Mouse (Mus musculus) hindbrain, embryonic 10.5 days (tissue): ENCODE data around the gene Cox6a1. TPM values are rescaled to one million over a fixed set of nuclear protein-coding genes. Genes with fewer than 3 reads are reported as not detected.
"Not testable (repeated sequence)": the region's sequence is repeated elsewhere in the genome, so short reads cannot be mapped to it uniquely, and the experiment has no call there.

Experiments
- DNase-seq: peaks from one replicate; pipeline ENCODE4 v3.0.0-alpha.2; 2017; ENCODE audit warnings: low spot score
- H3K27ac ChIP-seq: fragments of 300-500 bp; sonication (generic); 2 replicates; pipeline ENCODE4 v1.5.1; 2016; ENCODE audit warnings: mild to moderate bottlenecking, moderate library complexity
- H3K27me3 ChIP-seq: fragments of 300-500 bp; sonication (generic); 2 replicates; pipeline ENCODE4 v1.6.1; 2016; ENCODE audit warnings: mild to moderate bottlenecking; ENCODE audit not compliant: poor library complexity, insufficient read depth, severe bottlenecking
- H3K36me3 ChIP-seq: fragments of 300-500 bp; sonication (generic); 2 replicates; pipeline ENCODE4 v1.6.1; 2016; ENCODE audit warnings: mild to moderate bottlenecking, moderate library complexity
- H3K4me1 ChIP-seq: fragments of 300-500 bp; sonication (generic); replicated peaks from 2 replicates; pipeline ENCODE4 v1.6.1; 2016; ENCODE audit warnings: mild to moderate bottlenecking
- H3K4me3 ChIP-seq: fragments of 300-500 bp; sonication (generic); 2 replicates; pipeline ENCODE4 v1.5.1; 2016; ENCODE audit warnings: mild to moderate bottlenecking, moderate library complexity
- H3K9me3 ChIP-seq: fragments of 300-500 bp; sonication (generic); 2 replicates; pipeline ENCODE4 v1.6.1; 2016; ENCODE audit warnings: mild to moderate bottlenecking, moderate library complexity
- WGBS: fragments of 180-500 bp; shearing (Covaris S2); methylation state at CpG from one replicate; pipeline ENCODE4 v1.1.7; 2016; 5-methylcytosine and 5-hydroxymethylcytosine counted together
- polyA plus RNA-seq: library from polyadenylated mRNA; unstranded; fragments of >200 nt; fragmentation: Nextera tagmentation; extraction: Ambion mirVana; gene quantifications from 2 replicates; pipeline ENCODE4 v1.2.1, GENCODE M21; 2016

The Cox6a1 gene
- polyA plus RNA-seq, 1 experiment from 2014 or later: 1,016 TPM

DNA sequence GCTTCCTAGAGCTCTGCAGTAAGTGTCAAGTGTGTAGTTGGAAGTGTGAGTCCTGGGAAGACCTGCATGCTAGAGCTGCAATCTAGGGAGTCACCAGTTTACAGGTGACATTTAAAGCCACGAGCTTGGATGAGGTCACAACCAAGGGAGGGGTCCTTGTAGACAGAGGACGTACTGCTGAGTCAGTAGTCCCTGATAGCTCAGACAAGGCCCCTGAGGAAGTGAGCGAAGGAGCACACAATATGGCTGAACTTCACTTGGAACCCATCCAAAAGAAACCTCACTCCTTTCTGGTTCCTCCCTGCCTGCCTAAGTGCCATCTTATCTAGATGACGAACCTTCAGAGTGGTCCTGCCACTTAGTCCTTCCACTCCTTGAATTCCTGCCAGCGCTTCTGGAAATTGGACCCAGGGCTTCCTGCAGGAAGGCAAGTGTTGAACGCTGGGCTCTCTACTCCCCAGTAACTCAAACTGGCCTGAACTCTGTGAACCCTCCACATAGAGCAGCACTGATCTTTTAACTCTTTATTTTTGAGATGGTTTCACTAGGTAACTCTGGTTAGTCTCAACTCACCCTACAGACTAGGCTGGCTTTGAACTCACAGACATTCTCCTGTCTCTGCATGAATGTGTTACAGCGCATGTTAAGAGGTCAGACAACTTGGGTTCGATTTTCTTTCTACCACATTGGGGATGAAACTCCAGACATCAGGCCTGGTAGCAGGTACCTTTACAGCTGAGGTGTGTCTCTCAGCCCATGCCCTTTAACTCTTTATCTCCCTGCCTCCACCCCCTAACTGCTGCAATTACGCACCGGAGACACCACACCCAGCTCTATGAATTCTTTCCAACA lies 35.7 kb downstream of the Cox6a1 start:
- peaks cover 29% of the 10 kb centered on the region for H3K4me1 ChIP-seq
- H3K36me3 ChIP-seq: no peaks in the 10 kb centered on the region
- 82% methylated on average over 10 of the region's 10 CpGs for WGBS
- H3K4me3 ChIP-seq: no peak overlapping the region
- DNase-seq: no peak
- no peaks in the 10 kb centered on the region for H3K9me3 ChIP-seq
- H3K27ac ChIP-seq: peak overlapping the region; percentile 54
- peaks cover 4% of the 10 kb centered on the region for H3K27me3 ChIP-seq

DNA sequence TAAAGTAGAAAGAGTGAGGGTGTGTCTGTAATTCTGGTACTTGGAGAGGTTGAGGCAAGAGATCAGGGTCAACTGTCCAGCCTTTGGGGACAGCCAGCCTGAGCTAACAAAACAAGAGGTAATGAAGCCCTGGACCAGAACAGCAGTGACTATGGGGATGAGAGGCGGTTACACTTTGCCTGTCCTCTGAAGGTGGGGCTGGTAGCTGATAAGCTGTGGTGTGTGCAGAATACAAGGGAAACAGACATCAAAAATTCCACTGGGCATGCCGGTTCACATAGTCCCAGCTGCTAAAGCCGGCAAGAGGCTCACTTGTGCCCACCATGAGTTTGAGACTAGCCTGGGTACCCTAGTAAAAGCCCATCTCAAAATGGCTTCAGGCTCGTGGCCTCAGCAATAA lies 36.4 kb downstream of the Cox6a1 start:
- H3K4me1 ChIP-seq: peaks cover 22% of the 10 kb centered on the region
- H3K9me3 ChIP-seq: no peaks in the 10 kb centered on the region
- no peaks in the 10 kb centered on the region for H3K27me3 ChIP-seq
- 84% methylated on average over 4 of the region's 4 CpGs for WGBS
- H3K36me3 ChIP-seq: no peaks in the 10 kb centered on the region
- no peak for DNase-seq
- H3K4me3 ChIP-seq: no peak overlapping the region
- H3K27ac ChIP-seq: no peak overlapping the region

DNA sequence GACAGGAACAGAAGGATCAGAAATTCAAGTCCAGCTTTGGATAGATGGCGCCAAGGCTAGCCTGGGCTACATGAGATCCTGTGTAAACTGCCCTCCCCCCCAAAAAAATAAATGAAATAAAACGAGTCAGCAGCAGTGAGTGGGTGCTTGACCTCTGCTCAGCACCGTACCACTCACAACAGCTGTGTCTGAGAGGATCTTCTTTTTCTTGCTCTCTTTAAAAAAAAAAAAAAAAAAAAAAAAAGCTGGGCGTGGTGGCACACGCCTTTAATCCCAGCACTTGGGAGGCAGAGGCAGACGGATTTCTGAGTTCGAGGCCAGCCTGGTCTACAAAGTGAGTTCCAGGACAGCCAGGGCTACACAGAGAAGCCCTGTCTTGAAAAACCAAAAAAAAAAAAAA lies 46.6 kb downstream of the Cox6a1 start:
- H3K27ac ChIP-seq, H3K9me3 ChIP-seq, DNase-seq: not testable (repeated sequence)
- Histone ChIP-seq H3K36me3 (peaks cover 25% of the 10 kb centered on the region), H3K4me1 (peaks cover 32% of the 10 kb centered on the region), H3K4me3 (peak overlapping the region; percentile 86; the same call in 1 of the 2 replicates), H3K27me3 (peaks cover 16% of the 10 kb centered on the region; the same call in 1 of the 2 replicates)
- WGBS: 87% methylated on average over 7 of the region's 7 CpGs

DNA sequence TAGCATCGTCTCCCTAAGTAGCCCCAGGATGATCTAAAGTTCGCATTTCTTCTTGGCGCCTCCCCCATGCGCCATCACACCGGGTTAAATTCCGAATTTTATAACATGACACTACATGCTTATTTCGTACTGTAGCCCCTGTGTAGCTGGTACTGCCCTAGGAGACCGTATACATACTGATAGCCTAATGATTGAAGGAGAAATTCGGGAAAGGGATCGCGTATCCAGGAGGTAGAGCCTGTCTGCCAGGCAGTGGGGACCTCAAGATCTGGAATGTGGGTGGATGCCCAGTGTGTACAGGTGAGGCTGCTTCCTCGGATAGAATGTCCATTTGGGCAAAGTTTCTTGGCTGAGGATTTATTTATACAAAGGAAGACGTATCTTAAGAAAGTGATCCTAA lies 47.2 kb downstream of the Cox6a1 start:
- H3K4me1 ChIP-seq: peaks cover 33% of the 10 kb centered on the region
- no peaks in the 10 kb centered on the region for H3K9me3 ChIP-seq
- H3K36me3 ChIP-seq: peaks cover 31% of the 10 kb centered on the region
- no peak for DNase-seq
- peak overlapping the region; percentile 95 for H3K27ac ChIP-seq
- 30% methylated on average over 13 of the region's 13 CpGs for WGBS
- H3K4me3 ChIP-seq: peak overlapping the region; percentile 86
- H3K27me3 ChIP-seq: peaks cover 16% of the 10 kb centered on the region; the same call in 1 of the 2 replicates

DNA sequence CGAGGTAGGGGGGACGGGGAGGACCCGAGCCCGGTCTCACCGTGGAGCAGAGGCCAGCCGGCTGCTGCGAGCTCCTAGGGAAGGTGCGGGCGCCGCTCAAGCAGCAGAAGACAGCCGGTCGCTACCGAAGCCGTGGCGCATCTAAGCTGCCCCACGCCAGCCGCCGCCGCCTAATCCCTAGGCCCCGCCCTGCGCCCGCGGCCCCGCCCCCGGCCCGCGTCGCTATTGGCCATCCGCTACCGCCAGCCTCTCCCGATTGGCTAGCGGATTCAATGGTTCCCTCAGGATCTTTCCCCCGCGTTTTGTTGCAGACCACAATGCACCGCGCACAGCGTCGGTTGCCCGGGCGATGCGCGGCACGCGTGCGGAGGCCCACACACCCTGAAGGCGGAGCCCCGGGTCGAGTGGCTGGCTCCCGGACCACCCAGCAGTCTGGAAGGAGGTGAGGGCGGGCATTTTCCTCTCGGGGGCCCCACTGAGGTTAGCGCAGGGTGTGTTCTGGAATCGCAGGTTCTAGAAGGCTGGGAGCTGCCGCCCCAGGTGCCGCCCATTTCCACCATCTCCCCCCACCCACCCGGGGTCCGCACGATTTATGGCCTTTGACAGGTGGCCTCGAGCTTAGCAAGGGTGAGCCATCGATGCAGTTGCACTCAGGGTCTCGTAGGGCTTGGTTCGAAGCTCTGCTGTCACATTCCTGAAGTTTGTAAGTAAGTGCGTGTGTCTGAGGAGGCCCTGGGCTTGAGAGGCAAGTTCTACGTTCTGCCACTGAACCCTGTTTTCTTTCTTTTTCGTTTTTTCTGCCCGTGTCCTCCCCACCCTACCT lies 47.8 kb downstream of the Cox6a1 start, which contains the start of gene Dynll1:
Gene Dynll1, minus strand, starts transcription at position 208 of the 823 bp plus-strand sequence.
- peaks cover 16% of the 10 kb centered on the region; the same call in 1 of the 2 replicates for H3K27me3 ChIP-seq
- H3K9me3 ChIP-seq: no peaks in the 10 kb centered on the region
- peaks cover 37% of the 10 kb centered on the region for H3K36me3 ChIP-seq
- peak; percentile 100 for DNase-seq
- WGBS: under 1% methylated on average over 66 of the region's 66 CpGs
- H3K27ac ChIP-seq: peak within 1 kb of the TSS; percentile 95
- peak within 1 kb of the TSS; percentile 86 for H3K4me3 ChIP-seq
- peaks cover 33% of the 10 kb centered on the region for H3K4me1 ChIP-seq

DNA sequence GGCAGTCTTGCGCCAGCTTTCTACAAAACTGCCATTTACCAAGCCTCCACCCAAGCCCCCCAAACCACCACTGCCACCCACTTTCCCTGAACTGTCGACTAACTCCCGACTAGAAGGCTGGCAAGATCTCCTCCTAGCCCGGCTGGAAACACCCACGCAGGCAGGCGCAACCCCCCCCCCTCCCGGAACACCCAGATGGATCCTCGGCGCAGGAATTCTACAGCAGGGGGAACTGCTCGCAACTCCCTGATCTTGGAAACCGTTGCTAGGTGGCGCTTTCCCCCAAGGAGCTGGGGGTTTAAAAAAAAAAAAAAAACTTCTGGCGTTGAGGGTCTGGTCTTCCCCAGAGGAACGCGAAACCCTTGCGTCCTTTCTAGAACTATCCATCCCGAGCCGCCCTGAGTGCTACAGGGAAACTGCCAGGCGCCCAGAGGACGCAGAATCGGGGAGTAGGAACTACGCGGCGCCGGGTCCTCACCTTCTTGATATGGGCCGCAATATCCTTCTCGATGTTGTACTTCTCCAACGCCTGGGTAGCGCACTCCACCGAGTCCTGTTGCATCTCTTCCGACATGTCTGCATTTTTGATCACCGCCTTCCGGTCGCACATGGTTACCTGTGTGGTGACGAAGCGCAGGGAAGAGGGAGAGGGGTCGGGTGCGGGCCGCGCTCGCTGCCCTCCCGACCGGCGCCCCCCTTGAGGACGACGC lies 48.6 kb downstream of the Cox6a1 start:
- peak overlapping the region; percentile 95 for H3K27ac ChIP-seq
- peaks cover 45% of the 10 kb centered on the region for H3K36me3 ChIP-seq
- H3K27me3 ChIP-seq: peaks cover 16% of the 10 kb centered on the region; the same call in 1 of the 2 replicates
- no peaks in the 10 kb centered on the region for H3K9me3 ChIP-seq
- 1% methylated on average over 46 of the region's 46 CpGs for WGBS
- H3K4me1 ChIP-seq: peaks cover 33% of the 10 kb centered on the region
- DNase-seq: peak; percentile 73
- H3K4me3 ChIP-seq: peak overlapping the region; percentile 86

DNA sequence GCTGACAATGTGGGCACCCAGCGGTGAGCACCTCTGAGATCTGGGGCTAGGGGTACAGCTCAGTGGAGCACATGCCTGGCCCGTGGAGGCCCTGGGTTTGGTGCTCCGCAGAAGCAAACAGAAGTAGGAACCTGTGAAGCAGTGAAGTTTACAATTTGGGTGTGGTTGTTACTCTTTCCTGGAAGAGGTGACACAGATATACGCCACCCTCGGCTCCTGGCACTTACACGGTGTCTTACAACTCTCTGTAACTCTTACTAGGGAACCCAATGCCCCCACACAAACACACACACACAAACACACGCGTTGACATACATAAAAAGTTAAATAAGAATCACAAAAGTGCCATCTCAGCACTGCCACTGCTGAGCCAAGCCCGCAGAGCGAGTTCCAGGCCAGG lies 52.4 kb downstream of the Cox6a1 start:
- H3K27me3 ChIP-seq: no peaks in the 10 kb centered on the region
- DNase-seq: no peak
- no peaks in the 10 kb centered on the region for H3K9me3 ChIP-seq
- peaks cover 82% of the 10 kb centered on the region for H3K36me3 ChIP-seq
- WGBS: 91% methylated on average over 10 of the region's 10 CpGs
- no peak overlapping the region for H3K27ac ChIP-seq
- H3K4me1 ChIP-seq: peaks cover 26% of the 10 kb centered on the region
- H3K4me3 ChIP-seq: no peak overlapping the region

Other genes starting within 250 kb of the Cox6a1 start
- 67.2 and 70.6 TPM in 2 replicates for gene Acads, start 229.6 kb downstream of the Cox6a1 start, polyA plus RNA-seq
- gene Unc119b, start 214.0 kb downstream of the Cox6a1 start, polyA plus RNA-seq: 66.9 and 74.6 TPM in 2 replicates
- 59.5 and 71.1 TPM in 2 replicates for gene Mlec, start 190.8 kb downstream of the Cox6a1 start, polyA plus RNA-seq
- gene Cabp1, start 154.6 kb downstream of the Cox6a1 start, polyA plus RNA-seq: 2.3 and 6.1 TPM in 2 replicates
- gene Pop5, start 113.1 kb downstream of the Cox6a1 start, polyA plus RNA-seq: 104 and 114 TPM in 2 replicates
- gene Rnf10, start 76.1 kb downstream of the Cox6a1 start, polyA plus RNA-seq: 132 and 172 TPM in 2 replicates
- 49.6 and 55.1 TPM in 2 replicates for gene Coq5, start 69.3 kb downstream of the Cox6a1 start, polyA plus RNA-seq
- 1,684 and 1,740 TPM in 2 replicates for gene Dynll1, start 48.0 kb downstream of the Cox6a1 start, polyA plus RNA-seq
- gene Srsf9, start 21.8 kb downstream of the Cox6a1 start, polyA plus RNA-seq: 383 and 387 TPM in 2 replicates
- gene Gatc, start 7.8 kb downstream of the Cox6a1 start, polyA plus RNA-seq: 35.6 and 41.2 TPM in 2 replicates
- gene Triap1, start 7.8 kb downstream of the Cox6a1 start, polyA plus RNA-seq: 56.3 and 57.2 TPM in 2 replicates
- 167 and 222 TPM in 2 replicates for gene Msi1, start 80.6 kb upstream of the Cox6a1 start, polyA plus RNA-seq
- 0.51 TPM in 1 of 2 replicates, not detected in the other for gene Pla2g1b, start 117.3 kb upstream of the Cox6a1 start, polyA plus RNA-seq
- gene Sirt4, start 135.7 kb upstream of the Cox6a1 start, polyA plus RNA-seq: 17.2 and 17.3 TPM in 2 replicates
- gene Pxn, start 157.7 kb upstream of the Cox6a1 start, polyA plus RNA-seq: 32.6 and 42.6 TPM in 2 replicates
- gene Rplp0, start 210.5 kb upstream of the Cox6a1 start, polyA plus RNA-seq: 1,124 and 1,374 TPM in 2 replicates
- 56.9 and 57.5 TPM in 2 replicates for gene Gcn1l1, start 216.3 kb upstream of the Cox6a1 start, polyA plus RNA-seq